Mouse (Mus musculus): ENCODE measurements around the gene Gjb5.

GRCm38 (mm10) chr4:127325276-127325675 is 32.7 kb downstream of the Gjb5 start:
- TF ChIP-seq CTCF (IDR thresholded peaks at IDR 0.05; ENCODE audit: low read depth) (no peak), EP300 (IDR thresholded peaks at IDR 0.05; ENCODE audit: low read depth) (no peak)

Data from liver, postnatal 0 days (tissue).